Comparison of ENCODE assay signal across 9 mouse cellular contexts in genomic region chr11:111763081-111763480, GRCm38 (mm10).
"Had no signal": no experiment of that assay in that cellular context is flagged by ENCODE, and none has a peak within 500 bp of the region (broad histone marks: within the 10 kb centered on the region; RNA-seq: fewer than 3 reads in every experiment).

No protein-coding gene starts in this region.

- ATAC-seq: liver, embryonic 12.5 days; midbrain, embryonic 15.5 days had no signal

- H3K27me3 ChIP-seq: limb, embryonic 15.5 days; liver, embryonic 12.5 days; midbrain, embryonic 15.5 days; neural tube, embryonic 13.5 days had no signal

- H3K4me2 ChIP-seq: limb, embryonic 15.5 days; liver, embryonic 12.5 days; lung, embryonic 14.5 days; midbrain, embryonic 15.5 days; neural tube, embryonic 13.5 days had no signal

- H3K36me3 ChIP-seq: limb, embryonic 15.5 days; liver, embryonic 12.5 days; midbrain, embryonic 15.5 days; neural tube, embryonic 13.5 days had no signal

- DNase-seq: kidney, postnatal 25 days; lung, embryonic 14.5 days; lung, postnatal 14 days; right cerebral cortex, postnatal 25 days; thymus, postnatal 36 days had no signal

- H3K9me3 ChIP-seq: limb, embryonic 15.5 days; liver, embryonic 12.5 days; midbrain, embryonic 15.5 days; neural tube, embryonic 13.5 days had no signal

- H3K4me3 ChIP-seq: limb, embryonic 15.5 days; liver, embryonic 12.5 days; midbrain, embryonic 15.5 days; neural tube, embryonic 13.5 days had no signal

- H3K27ac ChIP-seq: limb, embryonic 15.5 days; liver, embryonic 12.5 days; midbrain, embryonic 15.5 days; neural tube, embryonic 13.5 days had no signal

- H3K9ac ChIP-seq: limb, embryonic 15.5 days; liver, embryonic 12.5 days; lung, embryonic 14.5 days; midbrain, embryonic 15.5 days; neural tube, embryonic 13.5 days had no signal

- H3K4me1 ChIP-seq: limb, embryonic 15.5 days; liver, embryonic 12.5 days; midbrain, embryonic 15.5 days had no signal
